Mouse (Mus musculus) hematopoietic multipotent progenitor cell, adult 10-12 weeks (in vitro differentiated cells): Measurements from ENCODE around the gene Gm9040. TPM values are rescaled to one million over a fixed set of nuclear protein-coding genes. Genes with fewer than 3 reads are reported as not detected.

Source experiments
- polyA plus RNA-seq: library from polyadenylated mRNA; stranded (reverse); fragments of >175 nt; gene quantifications from 2 replicates; pipeline ENCODE4 v1.2.3, GENCODE M21; 2012; ENCODE audit warnings: low replicate concordance

The Gm9040 gene
- polyA plus RNA-seq = not detected in 2 replicates

DNA sequence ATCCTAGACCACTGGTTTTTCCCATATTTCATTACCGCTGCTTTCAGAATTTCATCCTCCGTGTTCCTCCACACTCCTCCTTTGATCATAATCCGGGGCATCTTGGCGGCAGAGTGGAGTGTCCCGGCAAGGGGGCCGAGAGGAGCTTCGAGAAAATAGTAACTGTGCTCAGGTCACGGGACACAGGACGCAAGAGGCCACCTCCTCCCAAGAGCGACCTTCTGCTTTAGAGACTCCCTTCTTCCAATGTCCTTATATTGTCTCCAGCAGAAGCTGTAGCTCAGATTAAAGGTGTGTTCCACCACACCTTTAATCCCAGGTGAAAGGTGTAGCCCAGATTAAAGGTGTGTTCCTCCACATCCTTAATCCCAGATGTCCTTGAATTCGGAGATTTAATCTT lies at the start of gene Gm9040:
Gene Gm9040 (minus strand): TSS at position 101 of the 400 bp plus-strand sequence.

GRCm38 (mm10) chr10:118354005-118354404 lies 27.2 kb upstream of the Gm9040 start, which contains the start of gene Gm9049:
Gm9049 (minus strand) TSS chr10:118354105.

DNA sequence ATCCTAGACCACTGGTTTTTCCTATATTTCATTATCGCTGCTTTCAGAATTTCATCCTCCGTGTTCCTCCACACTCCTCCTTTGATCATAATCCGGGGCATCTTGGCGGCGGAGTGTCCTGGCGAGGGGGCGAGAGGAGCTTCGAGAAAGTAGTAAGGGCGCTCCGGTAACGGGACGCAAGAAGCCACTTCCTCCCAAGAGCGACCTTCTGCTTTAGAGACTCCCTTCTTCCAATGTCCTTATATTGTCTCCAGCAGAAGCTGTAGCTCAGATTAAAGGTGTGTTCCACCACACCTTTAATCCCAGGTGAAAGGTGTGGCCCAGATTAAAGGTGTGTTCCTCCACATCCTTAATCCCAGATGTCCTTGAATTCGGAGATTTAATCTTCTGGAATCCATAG lies 21.8 kb upstream of the Gm9040 start, which contains the start of gene Gm9048:
Gene Gm9048 (minus strand): TSS at position 101 of the 400 bp plus-strand sequence.

GRCm38 (mm10) chr10:118343155-118343554 lies 16.4 kb upstream of the Gm9040 start, which contains the start of gene Gm9046:
Gm9046 (minus strand) TSS chr10:118343255.

DNA sequence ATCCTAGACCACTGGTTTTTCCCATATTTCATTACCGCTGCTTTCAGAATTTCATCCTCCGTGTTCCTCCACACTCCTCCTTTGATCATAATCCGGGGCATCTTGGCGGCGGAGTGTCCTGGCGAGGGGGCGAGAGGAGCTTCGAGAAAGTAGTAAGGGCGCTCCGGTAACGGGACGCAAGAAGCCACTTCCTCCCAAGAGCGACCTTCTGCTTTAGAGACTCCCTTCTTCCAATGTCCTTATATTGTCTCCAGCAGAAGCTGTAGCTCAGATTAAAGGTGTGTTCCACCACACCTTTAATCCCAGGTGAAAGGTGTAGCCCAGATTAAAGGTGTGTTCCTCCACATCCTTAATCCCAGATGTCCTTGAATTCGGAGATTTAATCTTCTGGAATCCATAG lies 11.0 kb upstream of the Gm9040 start, which contains the start of gene Gm9045:
Gene Gm9045 (minus strand): TSS at position 101 of the 400 bp plus-strand sequence.

DNA sequence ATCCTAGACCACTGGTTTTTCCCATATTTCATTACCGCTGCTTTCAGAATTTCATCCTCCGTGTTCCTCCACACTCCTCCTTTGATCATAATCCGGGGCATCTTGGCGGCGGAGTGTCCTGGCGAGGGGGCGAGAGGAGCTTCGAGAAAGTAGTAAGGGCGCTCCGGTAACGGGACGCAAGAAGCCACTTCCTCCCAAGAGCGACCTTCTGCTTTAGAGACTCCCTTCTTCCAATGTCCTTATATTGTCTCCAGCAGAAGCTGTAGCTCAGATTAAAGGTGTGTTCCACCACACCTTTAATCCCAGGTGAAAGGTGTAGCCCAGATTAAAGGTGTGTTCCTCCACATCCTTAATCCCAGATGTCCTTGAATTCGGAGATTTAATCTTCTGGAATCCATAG lies 5.5 kb upstream of the Gm9040 start, which contains the start of gene Gm9044:
Gene Gm9044 (minus strand): TSS at position 101 of the 400 bp plus-strand sequence.

DNA sequence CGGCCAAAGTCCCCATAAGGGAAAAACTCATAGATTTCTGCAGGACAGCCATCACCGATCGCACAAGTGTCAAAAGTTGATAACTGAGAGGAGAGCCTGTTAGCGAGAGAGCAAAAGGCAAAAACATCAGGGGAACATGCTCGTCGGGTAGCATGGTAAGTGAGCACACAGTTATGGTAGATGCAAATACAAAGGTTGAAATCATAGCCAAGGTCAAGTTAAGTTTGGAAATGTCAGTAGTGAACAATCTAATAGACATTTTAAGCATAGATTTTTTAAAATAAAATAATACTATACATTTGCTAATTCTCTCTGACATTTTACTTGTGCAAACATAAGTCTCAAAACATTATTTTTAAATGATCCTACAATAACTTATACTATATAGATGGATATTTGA lies 31.8 kb downstream of the Gm9040 start, which contains the start of gene Iltifb:
Gene Iltifb (minus strand): TSS at position 101 of the 400 bp plus-strand sequence.

Other genes with a start within 250 kb of the Gm9040 start
- gene Mdm1, start 185.2 kb downstream of the Gm9040 start, polyA plus RNA-seq = 12.9 and 30.3 TPM in 2 replicates
- not detected in 2 replicates for gene Il22, start 122.0 kb downstream of the Gm9040 start, polyA plus RNA-seq
- not detected in 2 replicates for gene Gm32717, start 86.2 kb downstream of the Gm9040 start, polyA plus RNA-seq
- not detected in 2 replicates for gene Gm32802, start 68.3 kb downstream of the Gm9040 start, polyA plus RNA-seq
- gene Iltifb, start 31.9 kb downstream of the Gm9040 start, polyA plus RNA-seq = not detected in 2 replicates
- gene Gm9044, start 5.4 kb upstream of the Gm9040 start, polyA plus RNA-seq = not detected in 2 replicates
- gene Gm9045, start 10.9 kb upstream of the Gm9040 start, polyA plus RNA-seq = not detected in 2 replicates
- not detected in 2 replicates for gene Gm9046, start 16.3 kb upstream of the Gm9040 start, polyA plus RNA-seq
- not detected in 2 replicates for gene Gm9048, start 21.7 kb upstream of the Gm9040 start, polyA plus RNA-seq
- not detected in 2 replicates for gene Gm9049, start 27.1 kb upstream of the Gm9040 start, polyA plus RNA-seq
- gene Ifng, start 114.1 kb upstream of the Gm9040 start, polyA plus RNA-seq = 0.23 and 0.55 TPM in 2 replicates